Mouse (Mus musculus) intestine, embryonic 16.5 days (tissue): ENCODE measurements around the gene Lrp10. TPM values are rescaled to one million over a fixed set of nuclear protein-coding genes. Genes with fewer than 3 reads are reported as not detected.

Source experiments
- ATAC-seq: fragments of 200-750 bp; cut with Nextera tagmentation; 2 replicates; pipeline ENCODE4 v1.8.0; 2017; ENCODE audit warnings: moderate TSS enrichment, moderate library complexity
- H3K27ac ChIP-seq: fragments of 300-500 bp; sonication (generic); 2 replicates; pipeline ENCODE4 v1.5.1; 2014; ENCODE audit warnings: mild to moderate bottlenecking, low read length
- H3K27me3 ChIP-seq: fragments of 300-500 bp; sonication (generic); replicated peaks from 2 replicates; pipeline ENCODE4 v1.6.1; 2014; ENCODE audit warnings: low read length, control low read depth, mixed read lengths; ENCODE audit not compliant: control insufficient read depth, insufficient read depth
- H3K36me3 ChIP-seq: fragments of 300-500 bp; sonication (generic); 2 replicates; pipeline ENCODE4 v1.6.1; 2014; ENCODE audit warnings: low read length, control low read depth; ENCODE audit not compliant: control insufficient read depth, insufficient read depth
- H3K4me1 ChIP-seq: fragments of 300-500 bp; sonication (generic); 2 replicates; pipeline ENCODE4 v1.6.1; 2014; ENCODE audit warnings: low read length, control low read depth, mixed read lengths; ENCODE audit not compliant: control insufficient read depth, insufficient read depth
- H3K4me2 ChIP-seq: fragments of 300-500 bp; sonication (generic); 2 replicates; pipeline ENCODE4 v1.6.1; 2014; ENCODE audit warnings: low read depth, low read length, control low read depth
- H3K4me3 ChIP-seq: fragments of 300-500 bp; sonication (generic); 2 replicates; pipeline ENCODE4 v1.5.1; 2014; ENCODE audit warnings: mild to moderate bottlenecking, low read length
- H3K9ac ChIP-seq: fragments of 300-500 bp; sonication (generic); 2 replicates; pipeline ENCODE4 v1.6.1; 2014; ENCODE audit warnings: low read depth, low read length
- H3K9me3 ChIP-seq: fragments of 300-500 bp; sonication (generic); 2 replicates; pipeline ENCODE4 v1.6.1; 2016; ENCODE audit warnings: low read length, control low read depth; ENCODE audit not compliant: control insufficient read depth
- WGBS: fragments of 180-500 bp; shearing (Covaris S2); extraction: QIAGEN DNeasy Blood & Tissue Kit; methylation state at CpG from one replicate; pipeline ENCODE4 v1.1.7; 2014; 5-methylcytosine and 5-hydroxymethylcytosine counted together
- polyA plus RNA-seq: library from polyadenylated mRNA; unstranded; fragments of >200 nt; fragmentation: Nextera tagmentation; extraction: Ambion mirVana; gene quantifications from 2 replicates; pipeline ENCODE4 v1.2.1, GENCODE M21; 2015

Lrp10 gene
- polyA plus RNA-seq, 1 experiment from 2014 or later: 53.4 TPM

DNA sequence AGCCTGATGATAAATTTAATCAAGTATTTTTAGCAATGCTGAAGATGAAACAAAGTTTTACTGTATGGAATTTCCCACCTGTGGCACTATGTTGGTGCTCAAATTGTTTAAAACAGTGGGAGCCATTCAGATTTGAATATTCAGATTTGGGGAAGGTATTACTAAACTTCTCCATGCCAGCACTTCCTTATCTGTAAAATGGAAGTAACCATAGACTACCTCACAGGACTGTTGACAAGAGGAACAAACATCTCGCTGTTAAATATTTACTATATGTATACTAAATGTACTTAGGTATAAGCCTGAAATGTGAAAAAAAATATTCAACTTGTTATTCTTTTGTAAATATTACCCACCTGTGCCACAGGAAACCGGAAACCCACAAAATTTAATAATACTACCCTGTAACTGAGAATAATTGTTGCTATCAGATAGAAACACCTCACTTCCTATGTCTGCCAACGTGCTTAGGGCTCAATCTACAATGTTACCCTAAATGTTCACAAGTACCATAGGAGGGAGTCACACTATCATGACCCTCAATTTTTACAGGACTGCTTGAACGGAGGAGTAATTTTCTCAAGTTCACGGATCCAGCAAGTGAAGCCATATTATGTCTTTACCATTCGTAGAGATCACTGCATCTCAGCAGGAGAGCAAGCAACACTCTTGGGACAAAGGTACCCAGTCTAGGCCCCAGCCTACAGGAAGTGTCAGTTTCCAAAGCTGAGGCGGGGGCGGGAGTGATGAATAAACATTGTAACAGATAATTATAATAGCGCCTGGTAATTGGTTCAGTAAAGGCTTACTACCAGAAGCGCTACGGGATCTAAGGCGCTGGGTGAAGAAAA is 604 bp upstream of the Lrp10 start:
- WGBS: 13% methylated on average over 12 of the region's 12 CpGs
- Histone ChIP-seq H3K27me3 (no peaks in the 10 kb centered on the region), H3K4me2 (peak overlapping the region; percentile 74), H3K27ac (peak overlapping the region; percentile 68), H3K4me1 (peaks cover 10% of the 10 kb centered on the region; the same call in 1 of the 2 replicates), H3K9ac (peak overlapping the region; percentile 82), H3K36me3 (peaks cover 8% of the 10 kb centered on the region), H3K4me3 (peak overlapping the region; percentile 87), H3K9me3 (no peaks in the 10 kb centered on the region)
- peak; percentile 41 for ATAC-seq

DNA sequence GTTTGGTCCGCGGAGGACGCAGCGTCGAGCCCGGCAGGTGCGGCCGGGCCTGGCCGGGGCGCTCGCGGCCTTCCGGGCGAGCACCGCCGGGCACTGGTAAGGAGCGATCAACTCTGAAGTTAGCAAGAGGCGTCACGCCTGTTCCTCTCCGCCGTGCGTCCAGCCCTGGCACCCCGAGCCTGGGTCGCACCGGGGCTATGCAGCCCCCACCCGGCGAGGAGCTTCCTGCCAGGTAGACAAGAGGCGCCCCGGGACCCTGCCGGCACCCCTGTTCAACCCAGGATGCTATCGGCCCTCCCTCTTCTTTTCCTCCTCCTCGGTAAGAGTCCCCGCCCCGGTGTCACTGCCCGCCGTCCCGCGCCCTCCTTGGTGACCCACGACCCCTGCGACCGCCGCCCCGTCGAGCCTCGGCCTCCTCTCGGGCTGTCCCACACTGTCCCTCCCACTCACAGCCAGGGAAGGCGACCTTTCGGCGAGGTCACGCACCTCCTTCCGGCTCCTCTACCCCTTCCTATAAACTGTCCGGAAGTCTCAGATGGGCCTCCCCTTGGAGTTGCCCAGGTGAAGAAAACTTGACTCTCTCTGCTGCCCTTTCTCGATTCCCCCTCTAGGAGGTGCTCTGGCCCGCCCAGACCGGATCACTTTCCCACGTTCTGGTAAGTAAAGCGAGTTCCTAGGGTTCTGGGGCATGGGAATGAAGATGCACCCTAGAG is 512 bp downstream of the Lrp10 start:
- Histone ChIP-seq H3K27me3 (no peaks in the 10 kb centered on the region), H3K36me3 (peaks cover 17% of the 10 kb centered on the region), H3K4me3 (peak overlapping the region; percentile 87), H3K9ac (peak overlapping the region; percentile 82), H3K27ac (peak overlapping the region; percentile 86), H3K4me2 (peak overlapping the region; percentile 74), H3K9me3 (no peaks in the 10 kb centered on the region), H3K4me1 (peaks cover 10% of the 10 kb centered on the region; the same call in 1 of the 2 replicates)
- 2% methylated on average over 56 of the region's 57 CpGs for WGBS
- peak; percentile 83 for ATAC-seq

DNA sequence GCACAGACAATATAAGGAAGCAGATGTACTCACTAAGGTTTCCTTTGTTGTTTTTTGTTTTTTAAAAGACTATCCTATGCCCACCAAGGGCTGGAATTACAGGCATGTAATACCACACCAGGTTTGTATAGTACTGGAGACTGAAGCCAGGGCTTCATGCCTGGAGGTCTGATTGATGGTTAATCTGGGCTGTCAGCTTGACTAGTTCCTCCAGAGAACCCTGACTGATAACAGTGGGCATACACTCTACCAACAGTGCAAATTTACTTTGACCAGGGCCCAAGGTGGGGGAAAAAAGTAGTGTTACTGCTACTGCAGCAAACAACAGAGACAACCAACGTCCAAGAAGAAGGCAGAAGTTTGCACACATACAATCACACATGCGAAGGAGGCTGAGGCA is 7.5 kb downstream of the Lrp10 start:
- 97% methylated on average over 2 of the region's 2 CpGs for WGBS
- no peak overlapping the region for H3K27ac ChIP-seq
- H3K36me3 ChIP-seq: peaks cover 27% of the 10 kb centered on the region
- H3K9me3 ChIP-seq: no peaks in the 10 kb centered on the region
- H3K27me3 ChIP-seq: no peaks in the 10 kb centered on the region
- no peak overlapping the region for H3K4me3 ChIP-seq
- H3K9ac ChIP-seq: no peak overlapping the region
- H3K4me1 ChIP-seq: peaks cover 9% of the 10 kb centered on the region
- H3K4me2 ChIP-seq: no peak overlapping the region
- no peak for ATAC-seq

GRCm38 (mm10) chr14:54472671-54473070 is 8.7 kb downstream of the Lrp10 start:
- peaks cover 24% of the 10 kb centered on the region for H3K36me3 ChIP-seq
- no peaks in the 10 kb centered on the region for H3K27me3 ChIP-seq
- no peak overlapping the region for H3K4me2 ChIP-seq
- ATAC-seq: no peak
- peaks cover 13% of the 10 kb centered on the region for H3K4me1 ChIP-seq
- no peak overlapping the region for H3K4me3 ChIP-seq
- WGBS: 61% methylated on average over 5 of the region's 5 CpGs
- H3K9me3 ChIP-seq: no peaks in the 10 kb centered on the region
- H3K27ac ChIP-seq: no peak overlapping the region
- H3K9ac ChIP-seq: no peak overlapping the region

- Histone ChIP-seq H3K4me1 (peaks cover 13% of the 10 kb centered on the region), H3K27me3 (peaks cover 9% of the 10 kb centered on the region; the same call in 1 of the 2 replicates), H3K9me3 (no peaks in the 10 kb centered on the region), H3K9ac (no peak overlapping the region), H3K4me2 (no peak overlapping the region), H3K36me3 (0 out of 2 replicates have a peak, but pooled peaks cover 7% of the 10 kb centered on the region), H3K27ac (no peak overlapping the region), H3K4me3 (no peak overlapping the region)
- 80% methylated on average over 5 of the region's 5 CpGs for WGBS
- no peak for ATAC-seq
Measured at GRCm38 (mm10) chr14:54474744-54475143, 10.8 kb downstream of the Lrp10 start.

DNA sequence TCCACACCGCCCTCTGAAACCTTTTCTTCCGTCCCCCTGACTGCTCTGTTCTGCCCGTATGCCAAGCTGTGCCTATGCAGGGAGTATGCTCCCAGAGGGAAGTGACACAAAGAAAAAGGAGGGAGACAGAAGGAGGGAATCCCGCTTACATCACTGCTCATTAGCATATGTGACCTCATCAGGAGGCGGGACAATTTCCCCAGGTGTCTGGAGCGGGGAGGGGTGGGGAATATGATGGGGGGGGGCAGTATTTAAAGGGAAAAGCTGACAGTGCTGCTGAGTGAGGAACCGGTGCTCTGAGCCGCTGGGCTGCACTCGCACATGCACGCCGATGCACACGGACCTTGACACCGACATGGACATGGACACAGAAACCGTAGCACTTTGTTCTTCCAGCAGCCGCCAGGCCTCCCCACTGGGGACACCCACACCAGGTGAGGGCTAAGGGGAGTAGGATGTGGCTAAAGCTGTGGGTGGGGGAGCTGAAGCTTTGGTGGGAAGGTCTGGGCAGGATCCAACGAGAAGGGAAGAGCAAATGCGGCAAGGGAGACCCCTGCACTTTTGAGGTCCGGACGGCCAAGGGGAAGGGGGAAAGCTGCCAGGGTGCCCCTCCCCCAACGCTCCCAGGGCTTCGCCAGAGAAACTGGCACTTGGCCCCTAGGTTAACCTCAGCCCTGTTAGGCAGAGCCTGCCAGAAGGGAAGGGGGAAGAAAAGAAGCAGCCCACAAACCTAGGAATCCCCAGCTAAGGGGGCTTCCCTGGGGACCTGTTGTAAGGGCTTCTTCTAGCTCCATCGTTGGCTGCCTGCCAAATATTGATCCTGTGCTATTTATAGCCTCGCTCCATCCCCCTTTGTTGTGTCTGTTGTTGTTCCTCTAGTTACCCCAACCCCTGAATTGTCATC is 12.3 kb downstream of the Lrp10 start, which contains the start of gene Rem2:
Rem2 (plus strand) TSS at position 160 of the 904 bp plus-strand sequence.
- peak within 1 kb of the TSS; percentile 50 for H3K4me3 ChIP-seq
- ATAC-seq: peak; percentile 84
- H3K27me3 ChIP-seq: peaks cover 9% of the 10 kb centered on the region; the same call in 1 of the 2 replicates
- no peaks in the 10 kb centered on the region for H3K9me3 ChIP-seq
- 2% methylated on average over 23 of the region's 23 CpGs for WGBS
- peaks cover 13% of the 10 kb centered on the region for H3K4me1 ChIP-seq
- no peak within 1 kb of the TSS for H3K27ac ChIP-seq
- H3K36me3 ChIP-seq: no peaks in the 10 kb centered on the region
- peak within 1 kb of the TSS; percentile 68 for H3K9ac ChIP-seq
- peak within 1 kb of the TSS; percentile 84 for H3K4me2 ChIP-seq

- Histone ChIP-seq H3K4me2 (no peak overlapping the region), H3K4me1 (peaks cover 13% of the 10 kb centered on the region), H3K36me3 (no peaks in the 10 kb centered on the region), H3K9me3 (no peaks in the 10 kb centered on the region), H3K27me3 (peaks cover 9% of the 10 kb centered on the region; the same call in 1 of the 2 replicates), H3K9ac (no peak overlapping the region), H3K27ac (no peak overlapping the region), H3K4me3 (no peak overlapping the region)
- no peak for ATAC-seq
- 82% methylated on average over 15 of the region's 15 CpGs for WGBS
Measured at GRCm38 (mm10) chr14:54477172-54477909, 13.4 kb downstream of the Lrp10 start.

- H3K4me2 ChIP-seq: peak overlapping the region; percentile 78
- H3K9me3 ChIP-seq: no peaks in the 10 kb centered on the region
- H3K4me1 ChIP-seq: peaks cover 13% of the 10 kb centered on the region
- H3K36me3 ChIP-seq: no peaks in the 10 kb centered on the region
- 5% methylated on average over 40 of the region's 40 CpGs for WGBS
- H3K27ac ChIP-seq: no peak overlapping the region
- peak overlapping the region; percentile 67 for H3K9ac ChIP-seq
- peak overlapping the region; percentile 46 for H3K4me3 ChIP-seq
- no peak for ATAC-seq
- H3K27me3 ChIP-seq: peaks cover 9% of the 10 kb centered on the region; the same call in 1 of the 2 replicates
Measured at GRCm38 (mm10) chr14:54479451-54479920, 15.5 kb downstream of the Lrp10 start.
